Mouse (Mus musculus): Measurements from ENCODE around the gene Milr1. TPM values are rescaled to one million over a fixed set of nuclear protein-coding genes. Genes with fewer than 3 reads are reported as not detected.
"Not testable (repeated sequence)": the region's sequence is repeated elsewhere in the genome, so short reads cannot be mapped to it uniquely, and the experiment has no call there.

The Milr1 gene
- polyA plus RNA-seq, 1 experiment from 2014 or later: 1.9 TPM

- no peak overlapping the region; the same call in 1 of the 2 replicates for H3K27ac ChIP-seq (ENCODE audit: low read length)
- 34% methylated on average over 15 of the region's 15 CpGs for WGBS
- H3K4me1 ChIP-seq (replicated peaks; ENCODE audit: control insufficient read depth, insufficient read depth, low read length): peaks cover 14% of the 10 kb centered on the region
- no peaks in the 10 kb centered on the region for H3K9me3 ChIP-seq (ENCODE audit: control insufficient read depth, low read length)
- H3K36me3 ChIP-seq (ENCODE audit: control insufficient read depth, insufficient read depth, low read length): no peaks in the 10 kb centered on the region; the same call in 1 of the 2 replicates
- no peaks in the 10 kb centered on the region for H3K27me3 ChIP-seq (ENCODE audit: control insufficient read depth, insufficient read depth, low read depth, low read length)
- H3K9ac ChIP-seq (ENCODE audit: low read length): peak overlapping the region; percentile 46; the same call in 1 of the 2 replicates
- no peak; the same call in 1 of the 2 replicates for ATAC-seq (ENCODE audit: low read depth)
- peak overlapping the region; percentile 18 for H3K4me3 ChIP-seq (ENCODE audit: low read length)
- H3K4me2 ChIP-seq (ENCODE audit: low read depth, low read length): peak overlapping the region; percentile 38
Observed at GRCm38 (mm10) chr11:106709227-106709985, 41.6 kb upstream of the Milr1 start.

GRCm38 (mm10) chr11:106710789-106711188 is 40.2 kb upstream of the Milr1 start:
- no peak overlapping the region for H3K4me3 ChIP-seq (ENCODE audit: low read length)
- no peaks in the 10 kb centered on the region for H3K27me3 ChIP-seq (ENCODE audit: control insufficient read depth, insufficient read depth, low read depth, low read length)
- no peaks in the 10 kb centered on the region for H3K9me3 ChIP-seq (ENCODE audit: control insufficient read depth, low read length)
- H3K4me2 ChIP-seq (ENCODE audit: low read depth, low read length): peak overlapping the region; percentile 5
- ATAC-seq (ENCODE audit: low read depth): no peak
- 62% methylated on average over 5 of the region's 5 CpGs for WGBS
- no peak overlapping the region for H3K9ac ChIP-seq (ENCODE audit: low read length)
- peak overlapping the region; percentile 55 for H3K27ac ChIP-seq (ENCODE audit: low read length)
- H3K4me1 ChIP-seq (replicated peaks; ENCODE audit: control insufficient read depth, insufficient read depth, low read length): peaks cover 14% of the 10 kb centered on the region
- H3K36me3 ChIP-seq (ENCODE audit: control insufficient read depth, insufficient read depth, low read length): no peaks in the 10 kb centered on the region; the same call in 1 of the 2 replicates

- no peaks in the 10 kb centered on the region for H3K36me3 ChIP-seq (ENCODE audit: control insufficient read depth, insufficient read depth, low read length)
- peak overlapping the region; percentile 72 for H3K27ac ChIP-seq (ENCODE audit: low read length)
- no peaks in the 10 kb centered on the region for H3K27me3 ChIP-seq (ENCODE audit: control insufficient read depth, insufficient read depth, low read depth, low read length)
- ATAC-seq (ENCODE audit: low read depth): peak; percentile 64
- peak overlapping the region; percentile 31 for H3K4me3 ChIP-seq (ENCODE audit: low read length)
- WGBS: 69% methylated on average over 6 of the region's 6 CpGs
- H3K9ac ChIP-seq (ENCODE audit: low read length): peak overlapping the region; percentile 40
- H3K4me1 ChIP-seq (replicated peaks; ENCODE audit: control insufficient read depth, insufficient read depth, low read length): no peaks in the 10 kb centered on the region
- H3K9me3 ChIP-seq (ENCODE audit: control insufficient read depth, low read length): no peaks in the 10 kb centered on the region
- H3K4me2 ChIP-seq (ENCODE audit: low read depth, low read length): no peak overlapping the region
Observed at GRCm38 (mm10) chr11:106715066-106715465, 36.0 kb upstream of the Milr1 start.

GRCm38 (mm10) chr11:106716568-106716967 is 34.5 kb upstream of the Milr1 start:
- WGBS: 63% methylated on average over 5 of the region's 5 CpGs
- no peak overlapping the region for H3K4me3 ChIP-seq (ENCODE audit: low read length)
- ATAC-seq (ENCODE audit: low read depth): no peak

GRCm38 (mm10) chr11:106720379-106720778 is 30.6 kb upstream of the Milr1 start:
- Histone ChIP-seq H3K9me3 (ENCODE audit: control insufficient read depth, low read length) (no peaks in the 10 kb centered on the region), H3K36me3 (ENCODE audit: control insufficient read depth, insufficient read depth, low read length) (no peaks in the 10 kb centered on the region), H3K4me3 (ENCODE audit: low read length) (no peak overlapping the region), H3K27me3 (ENCODE audit: control insufficient read depth, insufficient read depth, low read depth, low read length) (no peaks in the 10 kb centered on the region), H3K4me1 (replicated peaks; ENCODE audit: control insufficient read depth, insufficient read depth, low read length) (no peaks in the 10 kb centered on the region), H3K4me2 (ENCODE audit: low read depth, low read length) (no peak overlapping the region), H3K9ac (ENCODE audit: low read length) (no peak overlapping the region), H3K27ac (ENCODE audit: low read length) (no peak overlapping the region)
- no peak for ATAC-seq (ENCODE audit: low read depth)
- WGBS: 88% methylated on average over 8 of the region's 8 CpGs

More at GRCm38 (mm10) chr11:106716568-106716967, 34.5 kb upstream of the Milr1 start:
- Histone ChIP-seq H3K4me1 (replicated peaks; ENCODE audit: control insufficient read depth, insufficient read depth, low read length) (no peaks in the 10 kb centered on the region), H3K9ac (ENCODE audit: low read length) (no peak overlapping the region), H3K9me3 (ENCODE audit: control insufficient read depth, low read length) (no peaks in the 10 kb centered on the region), H3K4me2 (ENCODE audit: low read depth, low read length) (no peak overlapping the region), H3K27me3 (ENCODE audit: control insufficient read depth, insufficient read depth, low read depth, low read length) (no peaks in the 10 kb centered on the region), H3K27ac (ENCODE audit: low read length) (no peak overlapping the region), H3K36me3 (ENCODE audit: control insufficient read depth, insufficient read depth, low read length) (no peaks in the 10 kb centered on the region)

GRCm38 (mm10) chr11:106722831-106723361 is 28.1 kb upstream of the Milr1 start:
- Histone ChIP-seq H3K4me1 (replicated peaks; ENCODE audit: control insufficient read depth, insufficient read depth, low read length) (no peaks in the 10 kb centered on the region), H3K9ac (ENCODE audit: low read length) (no peak overlapping the region), H3K36me3 (ENCODE audit: control insufficient read depth, insufficient read depth, low read length) (no peaks in the 10 kb centered on the region), H3K27me3 (ENCODE audit: control insufficient read depth, insufficient read depth, low read depth, low read length) (no peaks in the 10 kb centered on the region), H3K9me3 (ENCODE audit: control insufficient read depth, low read length) (no peaks in the 10 kb centered on the region), H3K27ac (ENCODE audit: low read length) (no peak overlapping the region), H3K4me3 (ENCODE audit: low read length) (no peak overlapping the region), H3K4me2 (ENCODE audit: low read depth, low read length) (no peak overlapping the region)
- WGBS: 10% methylated on average over 7 of the region's 7 CpGs
- ATAC-seq (ENCODE audit: low read depth): 0 out of 2 replicates have a peak, but pooled peaks have one; percentile 38

GRCm38 (mm10) chr11:106723611-106724125 is 27.4 kb upstream of the Milr1 start:
- no peak for ATAC-seq (ENCODE audit: low read depth)
- Histone ChIP-seq H3K36me3 (ENCODE audit: control insufficient read depth, insufficient read depth, low read length) (no peaks in the 10 kb centered on the region), H3K9me3 (ENCODE audit: control insufficient read depth, low read length) (no peaks in the 10 kb centered on the region), H3K4me1 (replicated peaks; ENCODE audit: control insufficient read depth, insufficient read depth, low read length) (no peaks in the 10 kb centered on the region), H3K4me3 (ENCODE audit: low read length) (no peak overlapping the region), H3K4me2 (ENCODE audit: low read depth, low read length) (no peak overlapping the region), H3K27me3 (ENCODE audit: control insufficient read depth, insufficient read depth, low read depth, low read length) (no peaks in the 10 kb centered on the region), H3K27ac (ENCODE audit: low read length) (no peak overlapping the region), H3K9ac (ENCODE audit: low read length) (no peak overlapping the region)
- 61% methylated on average over 15 of the region's 15 CpGs for WGBS

- no peak for ATAC-seq (ENCODE audit: low read depth)
- 85% methylated on average over 10 of the region's 10 CpGs for WGBS
Observed at GRCm38 (mm10) chr11:106724176-106724915, 26.7 kb upstream of the Milr1 start.

GRCm38 (mm10) chr11:106724916-106725235 is 26.1 kb upstream of the Milr1 start:
- not testable (repeated sequence) for H3K27ac ChIP-seq (ENCODE audit: low read length); H3K36me3 ChIP-seq (ENCODE audit: control insufficient read depth, insufficient read depth, low read length); H3K4me1 ChIP-seq (replicated peaks; ENCODE audit: control insufficient read depth, insufficient read depth, low read length); H3K9me3 ChIP-seq (ENCODE audit: control insufficient read depth, low read length); H3K27me3 ChIP-seq (ENCODE audit: control insufficient read depth, insufficient read depth, low read depth, low read length); ATAC-seq (ENCODE audit: low read depth); H3K4me2 ChIP-seq (ENCODE audit: low read depth, low read length); H3K4me3 ChIP-seq (ENCODE audit: low read length); H3K9ac ChIP-seq (ENCODE audit: low read length)
- 87% methylated on average over 9 of the region's 9 CpGs for WGBS

More at GRCm38 (mm10) chr11:106724176-106724915, 26.7 kb upstream of the Milr1 start:
- Histone ChIP-seq H3K9ac (ENCODE audit: low read length) (no peak overlapping the region), H3K27me3 (ENCODE audit: control insufficient read depth, insufficient read depth, low read depth, low read length) (no peaks in the 10 kb centered on the region), H3K4me2 (ENCODE audit: low read depth, low read length) (no peak overlapping the region), H3K4me3 (ENCODE audit: low read length) (no peak overlapping the region), H3K4me1 (replicated peaks; ENCODE audit: control insufficient read depth, insufficient read depth, low read length) (no peaks in the 10 kb centered on the region), H3K36me3 (ENCODE audit: control insufficient read depth, insufficient read depth, low read length) (no peaks in the 10 kb centered on the region), H3K27ac (ENCODE audit: low read length) (no peak overlapping the region), H3K9me3 (ENCODE audit: control insufficient read depth, low read length) (no peaks in the 10 kb centered on the region)
